Mouse (Mus musculus) G1E (cell line): ENCODE data around the gene Mmadhc.

Experiments used
- CTCF ChIP-seq: IDR thresholded peaks from 2 replicates; pipeline ENCODE4 v1.5.1; 2012; ENCODE audit warnings: low read depth, low read length, inconsistent platforms, mixed read lengths
- GATA2 ChIP-seq: IDR thresholded peaks from 2 replicates; pipeline ENCODE4 v1.6.1; 2012; ENCODE audit warnings: low read depth, low read length, inconsistent platforms, borderline replicate concordance
- POLR2AphosphoS5 ChIP-seq: IDR thresholded peaks from 2 replicates; pipeline ENCODE4 v1.6.1; 2012; ENCODE audit warnings: low read depth, low read length, inconsistent platforms; ENCODE audit not compliant: insufficient replicate concordance
- TAL1 ChIP-seq: conservative IDR thresholded peaks from 2 replicates; pipeline ENCODE4 v1.6.1; 2012; ENCODE audit warnings: low read depth, low read length, inconsistent platforms, mixed read lengths

DNA sequence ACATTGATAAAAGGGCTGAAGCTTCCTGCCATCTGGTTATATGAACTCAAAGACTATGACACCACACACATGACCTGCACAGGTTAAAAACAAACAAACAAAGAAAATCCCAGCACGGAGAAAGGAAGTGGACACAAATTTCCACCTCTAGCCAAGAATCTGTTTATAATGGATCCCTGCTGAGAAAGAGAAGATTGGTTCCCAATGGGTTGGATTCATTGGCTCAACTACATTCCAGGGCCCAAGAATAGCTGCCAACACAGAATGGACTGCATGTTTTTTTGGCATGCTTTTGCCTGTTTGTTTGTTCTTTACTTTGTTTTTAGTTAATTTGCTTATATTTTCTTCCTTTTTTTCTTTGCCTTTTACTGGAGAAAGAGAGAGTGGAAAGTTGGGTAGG, 41.0 kb upstream of the Mmadhc start:
- no peak for TF ChIP-seq CTCF
- TF ChIP-seq POLR2AphosphoS5, result no peak
- TF ChIP-seq TAL1, result no peak
- TF ChIP-seq GATA2, result no peak
